In the genomic region with DNA sequence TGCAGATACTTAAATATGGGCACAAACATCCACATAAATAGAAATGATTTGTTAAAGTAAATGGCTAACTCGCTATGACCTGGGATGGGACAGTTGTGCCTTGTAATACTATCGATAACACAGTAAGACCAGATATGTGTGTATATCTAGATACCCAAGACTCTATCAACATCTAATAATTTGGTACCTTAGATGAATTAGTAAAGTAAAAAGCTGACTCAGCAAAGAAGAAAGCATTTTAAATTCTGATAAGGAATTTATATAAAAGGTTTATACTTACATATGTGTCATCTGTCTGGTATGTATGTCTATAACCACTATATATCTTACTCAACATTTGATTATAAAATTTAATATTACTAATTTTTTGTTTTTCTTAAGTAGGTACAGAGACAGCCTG, we compare ENCODE assay signal across 38 mouse cellular contexts. TPM values are rescaled to one million over a fixed set of nuclear protein-coding genes. Genes with fewer than 3 reads are reported as not detected.
"Had no signal": no experiment of that assay in that cellular context is flagged by ENCODE, and none has a peak within 500 bp of the region (broad histone marks: within the 10 kb centered on the region; RNA-seq: fewer than 3 reads in every experiment).

No protein-coding gene starts in this region.

- H3K36me3 ChIP-seq: embryonic facial prominence, embryonic 10.5 days; embryonic facial prominence, embryonic 12.5 days; embryonic facial prominence, embryonic 13.5 days; embryonic facial prominence, embryonic 15.5 days; forebrain, embryonic 10.5 days; forebrain, embryonic 12.5 days; forebrain, embryonic 15.5 days; heart, embryonic 10.5 days had no signal

- DNase-seq: cerebellum, adult 9-11 months; cerebellum, postnatal 10 days; cerebellum, postnatal 14 days; cerebellum, postnatal 25 days; cerebellum, postnatal 36 days; embryo, embryonic 11 days; forebrain, postnatal 0 days; gastrocnemius, adult 2 months; gastrocnemius, postnatal 10 days; gastrocnemius, postnatal 14 days; gastrocnemius, postnatal 25 days; gastrocnemius, postnatal 36 days; heart, adult 11 months; heart, adult 18-20 months; heart, adult 2 months had no signal

- H3K9ac ChIP-seq: embryonic facial prominence, embryonic 12.5 days; embryonic facial prominence, embryonic 13.5 days; embryonic facial prominence, embryonic 15.5 days; forebrain, embryonic 12.5 days; forebrain, embryonic 13.5 days; forebrain, embryonic 15.5 days; forebrain, postnatal 0 days had no signal

- H3K4me2 ChIP-seq: embryonic facial prominence, embryonic 12.5 days; embryonic facial prominence, embryonic 13.5 days; embryonic facial prominence, embryonic 15.5 days; forebrain, embryonic 12.5 days; forebrain, embryonic 13.5 days; forebrain, embryonic 15.5 days had no signal

- H3K27me3 ChIP-seq: embryonic facial prominence, embryonic 12.5 days; embryonic facial prominence, embryonic 13.5 days; embryonic facial prominence, embryonic 15.5 days; forebrain, embryonic 12.5 days; forebrain, embryonic 13.5 days; forebrain, embryonic 15.5 days had no signal

- H3K4me1 ChIP-seq: embryonic facial prominence, embryonic 10.5 days; embryonic facial prominence, embryonic 12.5 days; embryonic facial prominence, embryonic 13.5 days; embryonic facial prominence, embryonic 15.5 days; forebrain, embryonic 10.5 days; forebrain, embryonic 12.5 days; forebrain, embryonic 13.5 days; forebrain, embryonic 15.5 days; heart, embryonic 10.5 days had no signal

- H3K27ac ChIP-seq: embryonic facial prominence, embryonic 10.5 days; embryonic facial prominence, embryonic 12.5 days; embryonic facial prominence, embryonic 13.5 days; embryonic facial prominence, embryonic 15.5 days; forebrain, embryonic 10.5 days; forebrain, embryonic 12.5 days; forebrain, embryonic 13.5 days; forebrain, embryonic 15.5 days; gastrocnemius, adult 2 months; heart, adult 2 months; heart, embryonic 10.5 days had no signal

- H3K9me3 ChIP-seq: embryonic facial prominence, embryonic 10.5 days; embryonic facial prominence, embryonic 12.5 days; embryonic facial prominence, embryonic 13.5 days; embryonic facial prominence, embryonic 15.5 days; forebrain, embryonic 10.5 days; forebrain, embryonic 12.5 days; forebrain, embryonic 13.5 days; forebrain, embryonic 15.5 days; heart, embryonic 10.5 days had no signal

- ATAC-seq: forebrain, embryonic 13.5 days; forebrain, embryonic 15.5 days; forebrain, embryonic 16.5 days; forebrain, postnatal 0 days had no signal

- H3K4me3 ChIP-seq: embryonic facial prominence, embryonic 10.5 days; embryonic facial prominence, embryonic 12.5 days; embryonic facial prominence, embryonic 13.5 days; embryonic facial prominence, embryonic 15.5 days; erythroblast, embryonic 14.5 days; forebrain, embryonic 10.5 days; forebrain, embryonic 12.5 days; forebrain, embryonic 13.5 days; forebrain, embryonic 15.5 days; gastrocnemius, adult 2 months; heart, adult 2 months; heart, embryonic 10.5 days had no signal

RNA-seq across cellular contexts. Expression of gene Reg3g, which starts 15.9 kb away (rescaled TPM):
- total RNA-seq: common myeloid progenitor, adult 5-6 weeks; forebrain, postnatal 0 days; gastrocnemius, adult 18-20 months; gastrocnemius, adult 2 months; gastrocnemius, adult 8-10 months; gastrocnemius, postnatal 10 days; gastrocnemius, postnatal 14 days; gastrocnemius, postnatal 25 days; gastrocnemius, postnatal 36 days; granulocyte monocyte progenitor cell, adult 5-6 weeks; heart, adult 2 months had no signal
- polyA plus RNA-seq: embryonic facial prominence, embryonic 11.5 days; erythroblast, embryonic 14.5 days; forebrain, embryonic 10.5 days; forebrain, embryonic 11.5 days; forebrain, embryonic 12.5 days; forebrain, embryonic 13.5 days; forebrain, embryonic 15.5 days; forebrain, embryonic 16.5 days; forebrain, postnatal 0 days; frontal cortex, adult 2 months; gonadal fat pad, adult 2 months; heart, embryonic 10.5 days had no signal

RNA-seq across cellular contexts. Expression of gene Reg1, which starts 30.3 kb away (rescaled TPM):
- total RNA-seq: common myeloid progenitor, adult 5-6 weeks; forebrain, postnatal 0 days; gastrocnemius, adult 18-20 months; gastrocnemius, adult 2 months; gastrocnemius, adult 8-10 months; gastrocnemius, postnatal 10 days; gastrocnemius, postnatal 14 days; gastrocnemius, postnatal 25 days; gastrocnemius, postnatal 36 days; gastrocnemius, postnatal 4 days; granulocyte monocyte progenitor cell, adult 5-6 weeks; heart, adult 18-20 months; heart, adult 2 months; heart, adult 8-10 months had no signal
- polyA plus RNA-seq: cortical plate, adult 2 months; embryonic facial prominence, embryonic 10.5 days; embryonic facial prominence, embryonic 11.5 days; embryonic facial prominence, embryonic 12.5 days; embryonic facial prominence, embryonic 13.5 days; embryonic facial prominence, embryonic 14.5 days; erythroblast, embryonic 14.5 days; forebrain, embryonic 10.5 days; forebrain, embryonic 11.5 days; forebrain, embryonic 12.5 days; forebrain, embryonic 13.5 days; forebrain, embryonic 15.5 days; forebrain, embryonic 16.5 days; forebrain, postnatal 0 days; frontal cortex, adult 2 months; heart, adult 2 months; heart, embryonic 10.5 days had no signal

RNA-seq across cellular contexts. Expression of gene Reg2, which starts 57.4 kb away (rescaled TPM):
- total RNA-seq: common myeloid progenitor, adult 5-6 weeks; forebrain, postnatal 0 days; gastrocnemius, adult 18-20 months; gastrocnemius, adult 2 months; gastrocnemius, adult 8-10 months; gastrocnemius, postnatal 10 days; gastrocnemius, postnatal 14 days; gastrocnemius, postnatal 25 days; gastrocnemius, postnatal 36 days; gastrocnemius, postnatal 4 days; granulocyte monocyte progenitor cell, adult 5-6 weeks; heart, adult 18-20 months; heart, adult 2 months; heart, adult 8-10 months had no signal
- polyA plus RNA-seq: cortical plate, adult 2 months; embryonic facial prominence, embryonic 10.5 days; embryonic facial prominence, embryonic 11.5 days; embryonic facial prominence, embryonic 12.5 days; embryonic facial prominence, embryonic 13.5 days; embryonic facial prominence, embryonic 14.5 days; embryonic facial prominence, embryonic 15.5 days; erythroblast, embryonic 14.5 days; forebrain, embryonic 10.5 days; forebrain, embryonic 11.5 days; forebrain, embryonic 12.5 days; forebrain, embryonic 13.5 days; forebrain, embryonic 15.5 days; forebrain, embryonic 16.5 days; forebrain, postnatal 0 days; frontal cortex, adult 2 months; gonadal fat pad, adult 2 months; heart, adult 2 months; heart, embryonic 10.5 days had no signal
